Mouse (Mus musculus): ENCODE results near the gene Gm21876.

- TF ChIP-seq CTCF (IDR thresholded peaks at IDR 0.05; ENCODE audit: low read depth, low read length), result no peak
- no peak for TF ChIP-seq POLR2A (IDR thresholded peaks at IDR 0.05; ENCODE audit: insufficient read depth, low read length)
Observed at GRCm38 (mm10) chrX:21220422-21220821, 45.0 kb upstream of the Gm21876 start.

All from ES-Bruce4 (cell line).